Mouse (Mus musculus) heart, postnatal 0 days (tissue): Measurements from ENCODE around the gene Znhit3.

Experiments
- CTCF ChIP-seq: IDR thresholded peaks from 2 replicates; pipeline ENCODE4 v1.5.1; 2016; ENCODE audit warnings: antibody characterized with exemption, control low read depth, low read depth
- EP300 ChIP-seq: IDR thresholded peaks from 2 replicates; pipeline ENCODE4 v1.6.1; 2016; ENCODE audit warnings: antibody characterized with exemption, low read depth

- TF ChIP-seq CTCF (no peak), EP300 (peak; percentile 72)
These were observed 45.7 kb downstream of the Znhit3 start, which contains the start of gene Ggnbp2 for GRCm38 (mm10) chr11:84870337-84871043.
